In genomic region chr4:103114184-103115111, GRCm38 (mm10) we compare ENCODE assay signal across 8 mouse cellular contexts. TPM values are rescaled to one million over a fixed set of nuclear protein-coding genes. Genes with fewer than 3 reads are reported as not detected.
DNase-seq lines count a peak whose midpoint lies in the region; ATAC-seq lines count a peak whose summit lies in the region.

TSS of gene Mier1 (plus strand) at chr4:103114390.
TSS of gene Wdr78 (minus strand) at chr4:103114555.

- peak within 1 kb of the TSS; percentile 86 for H3K4me2 ChIP-seq in hindbrain, embryonic 16.5 days (ENCODE audit: low read length)

- peaks cover 43% of the 10 kb centered on the region for H3K79me2 ChIP-seq in macrophage (ENCODE audit: inconsistent target)

- no peaks in the 10 kb centered on the region for H3K9me3 ChIP-seq in hindbrain, embryonic 16.5 days (ENCODE audit: control insufficient read depth, low read length)

- H3K4me1 ChIP-seq in hindbrain, embryonic 16.5 days (ENCODE audit: control insufficient read depth, insufficient read depth, low read depth, low read length) = peaks cover 26% of the 10 kb centered on the region

- DNase-seq in T-cell, adult 2 months (ENCODE audit: low spot score) = peak; percentile 95
- peak; percentile 93 to 96 for DNase-seq in cerebellum, postnatal 36 days
- DNase-seq in gastrocnemius, adult 18-20 months (ENCODE audit: low spot score) = peak; percentile 95
- DNase-seq in left cerebral cortex, adult 18-20 months (ENCODE audit: low spot score in 2 of 2) = peak; percentile 92 to 95
- DNase-seq in right cerebral cortex, adult 18-20 months = peak; percentile 95
- peak; percentile 85 for DNase-seq in urinary bladder, postnatal 10 days (ENCODE audit: low spot score)

- peak within 1 kb of the TSS; percentile 92 for H3K9ac ChIP-seq in hindbrain, embryonic 16.5 days (ENCODE audit: low read depth, low read length)

- peak; percentile 99 for ATAC-seq in hindbrain, embryonic 16.5 days

- H3K4me3 ChIP-seq in hindbrain, embryonic 16.5 days (ENCODE audit: low read length) = peak within 1 kb of the TSS; percentile 79
- H3K4me3 ChIP-seq in macrophage (ENCODE audit: inconsistent target) = peak within 1 kb of the TSS; percentile 93

- H3K36me3 ChIP-seq in hindbrain, embryonic 16.5 days (ENCODE audit: control insufficient read depth, insufficient read depth, low read length) = peaks cover 5% of the 10 kb centered on the region; the same call in 1 of the 2 replicates
- H3K36me3 ChIP-seq in macrophage (ENCODE audit: inconsistent target) = 0 out of 2 replicates have a peak, but pooled peaks cover 4% of the 10 kb centered on the region

- H3K27me3 ChIP-seq in hindbrain, embryonic 16.5 days (replicated peaks; ENCODE audit: control insufficient read depth, insufficient read depth, low read length) = no peaks in the 10 kb centered on the region

- H3K27ac ChIP-seq in hindbrain, embryonic 16.5 days (ENCODE audit: low read depth, low read length) = peak within 1 kb of the TSS; percentile 99
- H3K27ac ChIP-seq in macrophage = peak within 1 kb of the TSS; percentile 46

- WGBS in hindbrain, embryonic 16.5 days = under 1% methylated on average over 64 of the region's 90 CpGs
- WGBS in macrophage (ENCODE audit: missing documents) = under 1% methylated on average over 89 of the region's 90 CpGs

RNA-seq across cellular contexts. Expression of gene Mier1, which starts in this region (rescaled TPM):
- total RNA-seq in gastrocnemius, adult 18-20 months (2021) = 10 to 100 TPM; 19.4 to 21.6 TPM
- polyA plus RNA-seq in hindbrain, embryonic 16.5 days (2015; fragmentation: Nextera tagmentation; extraction: Ambion mirVana) = 27.3 and 28.8 TPM in 2 replicates
- total RNA-seq in left cerebral cortex, adult 18-20 months (2021) = 10 to 100 TPM; 42.5 to 44.6 TPM
- 100 to 1,000 TPM; 110 to 381 (median 229) TPM for total RNA-seq in macrophage (2018; cell fraction: chromatin; rRNA removed)
- total RNA-seq in macrophage (2018; cell fraction: cytosol; rRNA removed) = 10 to 100 TPM; 35.9 to 60.5 (median 44.3) TPM
- total RNA-seq in macrophage (2018; cell fraction: nucleus; rRNA removed) = 100 to 1,000 TPM in 18 of 26 experiments, 10 to 100 TPM in 8; 71.2 to 256 (median 116) TPM
- 21.6 to 42.7 TPM (median 27.8 TPM) in 3 replicates for polyA plus RNA-seq in macrophage (2018)

RNA-seq across cellular contexts. Expression of gene Wdr78, which starts in this region (rescaled TPM):
- under 1 TPM; 0.53 to 0.59 TPM for total RNA-seq in gastrocnemius, adult 18-20 months (2021)
- 5.5 and 6.7 TPM in 2 replicates for polyA plus RNA-seq in hindbrain, embryonic 16.5 days (2015; fragmentation: Nextera tagmentation; extraction: Ambion mirVana)
- 10 to 100 TPM; 14.3 to 14.5 TPM for total RNA-seq in left cerebral cortex, adult 18-20 months (2021)
- 1 to 10 TPM in 23 of 26 experiments, under 1 TPM in 3; 0.49 to 8.2 (median 3.6) TPM for total RNA-seq in macrophage (2018; cell fraction: chromatin; rRNA removed)
- 1 to 10 TPM in 2 of 26 experiments, under 1 TPM in 24; 0.28 to 1.4 (median 0.52) TPM for total RNA-seq in macrophage (2018; cell fraction: cytosol; rRNA removed)
- total RNA-seq in macrophage (2018; cell fraction: nucleus; rRNA removed) = 1 to 10 TPM in 20 of 26 experiments, under 1 TPM in 6; 0.52 to 7.3 (median 1.4) TPM
- polyA plus RNA-seq in macrophage (2018) = 0.31 to 0.56 TPM (median 0.40 TPM) in 3 replicates

Comparison
In these comparisons a context has a peak if more than half of its experiments do, and no peak if none do; other contexts are left out.
1. Peak in every context shown above with its lines: DNase-seq, ATAC-seq, H3K4me3 ChIP-seq and H3K27ac ChIP-seq.
2. RNA of gene Wdr78 (total RNA-seq): 14.3 to 14.5 TPM in left cerebral cortex, adult 18-20 months; 0.53 to 0.59 TPM in gastrocnemius, adult 18-20 months; every median in the first group is over 4 times any median in the second.